Mouse (Mus musculus) brain, embryonic 14.5 days (tissue): Measurements from ENCODE around the gene Ccdc80.

Experiments used
- CTCF ChIP-seq: fragments of 200-500 bp; IDR thresholded peaks from 2 replicates; pipeline ENCODE4 v1.5.1; 2012; ENCODE audit warnings: inconsistent platforms, mild to moderate bottlenecking, moderate library complexity, borderline replicate concordance; ENCODE audit not compliant: insufficient read depth, insufficient read length; ENCODE audit errors: extremely low read depth
- POLR2A ChIP-seq: fragments of 200-500 bp; IDR thresholded peaks from 2 replicates; pipeline ENCODE4 v1.6.1; 2012; ENCODE audit warnings: mild to moderate bottlenecking, inconsistent platforms, borderline replicate concordance; ENCODE audit not compliant: poor library complexity, insufficient read depth, insufficient read length, severe bottlenecking; ENCODE audit errors: extremely low read depth

DNA sequence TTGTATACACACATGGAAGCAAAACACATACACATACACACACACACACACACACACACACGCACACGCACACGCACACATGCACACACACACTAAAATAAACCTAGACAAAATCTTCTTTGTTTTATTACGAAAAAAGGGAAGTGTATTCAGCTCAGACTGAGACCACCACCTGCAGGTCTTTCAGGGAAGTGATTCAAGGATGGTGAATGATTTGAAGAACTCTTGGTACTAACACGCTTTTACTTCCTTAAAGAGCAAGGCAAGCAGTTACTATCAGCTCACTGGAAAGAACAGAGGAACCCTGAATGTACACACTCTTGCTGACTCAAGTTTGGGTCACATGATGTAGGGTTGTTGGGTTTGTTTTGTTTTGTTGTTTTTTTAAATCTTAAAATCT, 49.4 kb downstream of the Ccdc80 start:
- TF ChIP-seq CTCF, result no peak
- TF ChIP-seq POLR2A, result no peak
